Mouse (Mus musculus) left cerebral cortex, postnatal 10 days (tissue): ENCODE data around the gene Stx6. TPM values are rescaled to one million over a fixed set of nuclear protein-coding genes. Genes with fewer than 3 reads are reported as not detected.

ENCODE experiments used
- DNase-seq, 2 experiments: peaks; one replicate each; pipeline ENCODE4 v3.0.0; 2021 to 2022; ENCODE audit warnings: low spot score in 2 of 2, mixed read lengths in 1 of 2; ENCODE audit errors: extremely low spot score in 1 of 2
- intact Hi-C: fragments of 180-260 bp; cut with DNase I; formaldehyde crosslinking; loops from one replicate; pipeline ENCODE4 v1.15.1; 2025
- total RNA-seq, 2 experiments: library from RNA; stranded (reverse); gene quantifications; 2 replicates each; pipeline ENCODE4 v1.2.3; 2021

The Stx6 gene
- total RNA-seq, 2 experiments from 2014 or later: 83.3 to 89.1 TPM

- DNase-seq: peak in 1 of 2 experiments; percentile 28
These were observed 60.4 kb downstream of the Stx6 start for GRCm38 (mm10) chr1:155218924-155219323.

GRCm38 (mm10) chr1:155222101-155222669 is 63.7 kb downstream of the Stx6 start:
- intact Hi-C loops: loop anchor here (10.0 kb wide), 1 partner anchor 437 kb away; no protein-coding TSS in a partner anchor

More at GRCm38 (mm10) chr1:155218924-155219323, 60.4 kb downstream of the Stx6 start:
- intact Hi-C loops: loop anchor here (1.0 to 5.0 kb wide), 2 partner anchors 170 to 192 kb away; no protein-coding TSS in a partner anchor

GRCm38 (mm10) chr1:155223036-155223435 is 64.5 kb downstream of the Stx6 start:
- no peak for DNase-seq
- intact Hi-C loops: loop anchor here (10.0 kb wide), 1 partner anchor 438 kb away; no protein-coding TSS in a partner anchor

More at GRCm38 (mm10) chr1:155222101-155222669, 63.7 kb downstream of the Stx6 start:
- peak in 1 of 2 experiments; percentile 52 for DNase-seq

GRCm38 (mm10) chr1:155223849-155224554 is 65.5 kb downstream of the Stx6 start:
- intact Hi-C loops: loop anchor here (10.0 kb wide), 1 partner anchor 439 kb away; no protein-coding TSS in a partner anchor
- DNase-seq: peak; percentile 63 to 86

GRCm38 (mm10) chr1:155229464-155230411 is 71.2 kb downstream of the Stx6 start:
- intact Hi-C loops: loop anchor here (10.0 kb wide), 1 partner anchor 445 kb away; no protein-coding TSS in a partner anchor
- peak in 1 of 2 experiments; percentile 57 for DNase-seq

GRCm38 (mm10) chr1:155232385-155232784 is 73.9 kb downstream of the Stx6 start:
- intact Hi-C loops: no loop called here
- no peak for DNase-seq

- no peak for DNase-seq
- intact Hi-C loops: no loop called here
These were observed 74.3 kb downstream of the Stx6 start for GRCm38 (mm10) chr1:155232786-155233185.

GRCm38 (mm10) chr1:155233378-155233777 is 74.9 kb downstream of the Stx6 start:
- intact Hi-C loops: no loop called here
- DNase-seq: peak in 1 of 2 experiments; percentile 23

GRCm38 (mm10) chr1:155233931-155234607 is 75.6 kb downstream of the Stx6 start:
- intact Hi-C loops: no loop called here
- DNase-seq: peak in 1 of 2 experiments; percentile 74

- intact Hi-C loops: no loop called here
- DNase-seq: no peak
These were observed 77.1 kb downstream of the Stx6 start for GRCm38 (mm10) chr1:155235641-155236040.

GRCm38 (mm10) chr1:155236306-155237024 is 78.0 kb downstream of the Stx6 start:
- DNase-seq: peak in 1 of 2 experiments; percentile 21
- intact Hi-C loops: no loop called here

- DNase-seq: peak in 1 of 2 experiments; percentile 21
- intact Hi-C loops: no loop called here
These were observed 78.9 kb downstream of the Stx6 start for GRCm38 (mm10) chr1:155237390-155237789.

- intact Hi-C loops: no loop called here
- DNase-seq: no peak
These were observed 79.6 kb downstream of the Stx6 start for GRCm38 (mm10) chr1:155238126-155238525.

- DNase-seq: no peak
- intact Hi-C loops: no loop called here
These were observed 80.7 kb downstream of the Stx6 start for GRCm38 (mm10) chr1:155239169-155239568.

- DNase-seq: peak in 1 of 2 experiments; percentile 25
- intact Hi-C loops: no loop called here
These were observed 81.6 kb downstream of the Stx6 start for GRCm38 (mm10) chr1:155239962-155240717.

GRCm38 (mm10) chr1:155241701-155242487 is 83.4 kb downstream of the Stx6 start:
- peak in 1 of 2 experiments; percentile 21 for DNase-seq
- intact Hi-C loops: no loop called here
